Mouse (Mus musculus) cerebellum, adult 11-12 months (tissue): Measurements from ENCODE around the gene 4930519G04Rik.
"Not testable (repeated sequence)": the region's sequence is repeated elsewhere in the genome, so short reads cannot be mapped to it uniquely, and the experiment has no call there.

Experiments
- DNase-seq: peaks from one replicate; pipeline ENCODE4 v3.0.0; 2022

Gene 4930519G04Rik

GRCm38 (mm10) chr5:114842155-114842554, 11.3 kb upstream of the 4930519G04Rik start:
- not testable (repeated sequence) for DNase-seq

GRCm38 (mm10) chr5:114842674-114843073, 10.8 kb upstream of the 4930519G04Rik start:
- DNase-seq: no peak

- not testable (repeated sequence) for DNase-seq
These were observed 9.1 kb upstream of the 4930519G04Rik start for GRCm38 (mm10) chr5:114844371-114844770.

GRCm38 (mm10) chr5:114851565-114852236, 1.8 kb upstream of the 4930519G04Rik start:
- no peak for DNase-seq

GRCm38 (mm10) chr5:114858582-114858981, 5.1 kb downstream of the 4930519G04Rik start, which contains the start of gene Gm9936:
Gene Gm9936, minus strand, starts transcription at chr5:114858682.
- no peak for DNase-seq

GRCm38 (mm10) chr5:114859253-114859652, 5.8 kb downstream of the 4930519G04Rik start:
- DNase-seq: peak; percentile 70

GRCm38 (mm10) chr5:114861730-114862129, 8.3 kb downstream of the 4930519G04Rik start:
- DNase-seq: no peak

- DNase-seq: no peak
These were observed 11.3 kb downstream of the 4930519G04Rik start for GRCm38 (mm10) chr5:114864813-114865212.

GRCm38 (mm10) chr5:114865279-114865678, 11.8 kb downstream of the 4930519G04Rik start:
- no peak for DNase-seq

GRCm38 (mm10) chr5:114875858-114876257, 22.4 kb downstream of the 4930519G04Rik start:
- DNase-seq: no peak

- DNase-seq: no peak
These were observed 22.9 kb downstream of the 4930519G04Rik start for GRCm38 (mm10) chr5:114876331-114876730.

- DNase-seq: no peak
These were observed 24.0 kb downstream of the 4930519G04Rik start for GRCm38 (mm10) chr5:114877487-114877886.

GRCm38 (mm10) chr5:114879399-114879798, 25.9 kb downstream of the 4930519G04Rik start:
- DNase-seq: no peak

- DNase-seq: not testable (repeated sequence)
These were observed 28.9 kb downstream of the 4930519G04Rik start for GRCm38 (mm10) chr5:114882319-114882718.

GRCm38 (mm10) chr5:114883022-114883421, 29.6 kb downstream of the 4930519G04Rik start:
- no peak for DNase-seq

GRCm38 (mm10) chr5:114886801-114887200, 33.3 kb downstream of the 4930519G04Rik start:
- no peak for DNase-seq

GRCm38 (mm10) chr5:114888995-114889394, 35.5 kb downstream of the 4930519G04Rik start:
- DNase-seq: no peak

- DNase-seq: no peak
These were observed 42.1 kb downstream of the 4930519G04Rik start for GRCm38 (mm10) chr5:114895542-114895941.

- no peak for DNase-seq
These were observed 43.4 kb downstream of the 4930519G04Rik start, which contains the start of gene Oasl2 for GRCm38 (mm10) chr5:114896688-114897373. Gene Oasl2, plus strand, starts transcription at chr5:114896936.

- DNase-seq: no peak
These were observed 43.9 kb downstream of the 4930519G04Rik start for GRCm38 (mm10) chr5:114897374-114897793.

- no peak for DNase-seq
These were observed 45.4 kb downstream of the 4930519G04Rik start for GRCm38 (mm10) chr5:114898857-114899256.

- no peak for DNase-seq
These were observed 48.9 kb downstream of the 4930519G04Rik start for GRCm38 (mm10) chr5:114902413-114902812.

- DNase-seq: no peak
These were observed 55.3 kb downstream of the 4930519G04Rik start for GRCm38 (mm10) chr5:114908598-114909305.
